Mouse (Mus musculus) heart, adult 2 months (tissue): Measurements from ENCODE around the gene D130052B06Rik.

Source experiments
- CTCF ChIP-seq: fragments of 200-600 bp; IDR thresholded peaks from 2 replicates; pipeline ENCODE4 v1.8.1; 2022; ENCODE audit warnings: antibody characterized with exemption, mild to moderate bottlenecking, moderate library complexity
- EP300 ChIP-seq: fragments of 200-500 bp; IDR thresholded peaks from 2 replicates; pipeline ENCODE4 v1.6.1; 2011; ENCODE audit warnings: low read depth, low read length, control low read depth; ENCODE audit not compliant: insufficient read depth
- POLR2A ChIP-seq: fragments of 200-500 bp; IDR thresholded peaks from 2 replicates; pipeline ENCODE4 v1.6.1; 2011; ENCODE audit warnings: mild to moderate bottlenecking, low read depth, low read length, control low read depth; ENCODE audit not compliant: insufficient read depth

- TF ChIP-seq CTCF (no peak), POLR2A (no peak), EP300 (no peak)
Observed at GRCm38 (mm10) chr11:33596655-33597054, 2.4 kb upstream of the D130052B06Rik start.
